Mouse (Mus musculus) CH12.LX (cell line): ENCODE results near the gene Vmn1r40. TPM values are rescaled to one million over a fixed set of nuclear protein-coding genes. Genes with fewer than 3 reads are reported as not detected.

Experiments
- DNase-seq: peaks from one replicate; pipeline ENCODE4 v3.0.0-alpha.2; 2013; ENCODE audit errors: extremely low read depth
- H3K27ac ChIP-seq: 2 replicates; pipeline ENCODE4 v1.5.1; 2012; ENCODE audit warnings: low read depth, mild to moderate bottlenecking, control low read depth, moderate library complexity; ENCODE audit not compliant: insufficient read depth
- H3K27me3 ChIP-seq: replicated peaks from 2 replicates; pipeline ENCODE3; 2012; ENCODE audit warnings: inconsistent platforms
- H3K36me3 ChIP-seq, 2 experiments: replicated peaks in 1 of 2; 2 replicates each; pipeline versions ENCODE3 to v1.6.1; 2012; ENCODE audit warnings: inconsistent platforms in 1 of 2, low read length in 1 of 2, mild to moderate bottlenecking in 1 of 2, mixed read lengths in 1 of 2, moderate library complexity in 1 of 2; ENCODE audit not compliant: control insufficient read depth in 1 of 2, insufficient read depth in 1 of 2
- H3K4me1 ChIP-seq, 2 experiments: 2 replicates each; pipeline ENCODE4 v1.6.1; 2012; ENCODE audit warnings: inconsistent platforms in 1 of 2, moderate library complexity in 1 of 2; ENCODE audit not compliant: insufficient read depth in 2 of 2, control insufficient read depth in 1 of 2
- H3K4me2 ChIP-seq: 2 replicates; pipeline ENCODE4 v1.6.1; 2012; ENCODE audit warnings: low read depth, mild to moderate bottlenecking, control low read depth; ENCODE audit not compliant: poor library complexity, insufficient read depth, severe bottlenecking
- H3K4me3 ChIP-seq, 3 experiments: fragments of 150-350 bp in 1 of 3; sonication (generic) in 1 of 3; replicated peaks in 1 of 3; 2 replicates each; pipeline versions ENCODE3 to v1.5.1; 2011 to 2012; ENCODE audit warnings: low read depth in 2 of 3, low read length in 2 of 3, mild to moderate bottlenecking in 2 of 3, moderate library complexity in 2 of 3, control low read depth in 1 of 3, improper control_type of control experiment in 1 of 3, inconsistent platforms in 1 of 3, mixed read lengths in 1 of 3; ENCODE audit not compliant: poor library complexity in 1 of 3
- H3K79me2 ChIP-seq: replicated peaks from 2 replicates; pipeline ENCODE4 v1.6.1; 2012; ENCODE audit warnings: mild to moderate bottlenecking, moderate library complexity; ENCODE audit not compliant: control insufficient read depth, poor library complexity, insufficient read depth, severe bottlenecking; ENCODE audit errors: extremely low read depth
- H3K9ac ChIP-seq: 2 replicates; pipeline ENCODE4 v1.6.1; 2012; ENCODE audit warnings: low read depth, mild to moderate bottlenecking, control low read depth, moderate library complexity; ENCODE audit not compliant: insufficient read depth
- H3K9me3 ChIP-seq: replicated peaks from 2 replicates; pipeline ENCODE3; 2012; ENCODE audit warnings: low read length, inconsistent platforms, mixed read lengths
- BHLHE40 ChIP-seq: IDR thresholded peaks from 2 replicates; pipeline ENCODE4 v1.6.1; 2011; ENCODE audit warnings: mild to moderate bottlenecking, low read depth, low read length, improper control_type of control experiment
- CHD2 ChIP-seq: IDR thresholded peaks from 2 replicates; pipeline ENCODE4 v1.6.1; 2011; ENCODE audit warnings: low read length, improper control_type of control experiment
- CTCF ChIP-seq, 2 experiments: IDR thresholded peaks in 1 of 2; conservative IDR thresholded peaks in 1 of 2; 2 replicates each; pipeline ENCODE4 v1.5.1; 2011 to 2012; ENCODE audit warnings: low read depth in 2 of 2, low read length in 2 of 2, improper control_type of control experiment in 1 of 2, inconsistent platforms in 1 of 2, mild to moderate bottlenecking in 1 of 2, moderate library complexity in 1 of 2
- E2F4 ChIP-seq: IDR thresholded peaks from 2 replicates; pipeline ENCODE4 v1.6.1; 2011; ENCODE audit warnings: low read depth, low read length, improper control_type of control experiment; ENCODE audit not compliant: insufficient replicate concordance
- ELF1 ChIP-seq: IDR thresholded peaks from 2 replicates; pipeline ENCODE4 v1.6.1; 2014; ENCODE audit warnings: low read depth, mild to moderate bottlenecking, inconsistent platforms, low read length, improper control_type of control experiment
- GABPA ChIP-seq: IDR thresholded peaks from 2 replicates; pipeline ENCODE4 v1.6.1; 2012; ENCODE audit warnings: low read depth, low read length, improper control_type of control experiment, inconsistent platforms; ENCODE audit not compliant: insufficient replicate concordance
- HCFC1 ChIP-seq: IDR thresholded peaks from 2 replicates; pipeline ENCODE4 v1.6.1; 2012; ENCODE audit warnings: low read depth, mild to moderate bottlenecking, inconsistent platforms, low read length, improper control_type of control experiment
- JUND ChIP-seq: conservative IDR thresholded peaks from 2 replicates; pipeline ENCODE4 v1.6.1; 2011; ENCODE audit warnings: low read depth, low read length, improper control_type of control experiment
- MAZ ChIP-seq: IDR thresholded peaks from 2 replicates; pipeline ENCODE4 v1.6.1; 2012; ENCODE audit warnings: low read depth, mild to moderate bottlenecking, inconsistent platforms, low read length, improper control_type of control experiment, moderate library complexity
- MXI1 ChIP-seq: IDR thresholded peaks from 2 replicates; pipeline ENCODE4 v1.6.1; 2011; ENCODE audit warnings: mild to moderate bottlenecking, low read depth, low read length, improper control_type of control experiment
- RAD21 ChIP-seq: IDR thresholded peaks from 2 replicates; pipeline ENCODE4 v1.6.1; 2011; ENCODE audit warnings: low read depth, mild to moderate bottlenecking, low read length, improper control_type of control experiment, moderate library complexity
- SMC3 ChIP-seq: IDR thresholded peaks from 2 replicates; pipeline ENCODE4 v1.6.1; 2011; ENCODE audit warnings: low read depth, low read length, improper control_type of control experiment
- TCF12 ChIP-seq: IDR thresholded peaks from 2 replicates; pipeline ENCODE4 v1.6.1; 2014; ENCODE audit warnings: low read depth, mild to moderate bottlenecking, inconsistent platforms, low read length, improper control_type of control experiment
- ZMIZ1 ChIP-seq: IDR thresholded peaks from 2 replicates; pipeline ENCODE4 v1.6.1; 2012; ENCODE audit warnings: low read depth, mild to moderate bottlenecking, inconsistent platforms, low read length, improper control_type of control experiment
- ZNF384 ChIP-seq: IDR thresholded peaks from 2 replicates; pipeline ENCODE4 v1.6.1; 2012; ENCODE audit warnings: low read depth, low read length, improper control_type of control experiment, inconsistent platforms
- dilution Hi-C: fragments of 300-500 bp; cut with MboI; formaldehyde crosslinking; loops from 2 replicates; pipeline ENCODE4 v1.14.3; 2020; ENCODE audit warnings: low sequenced_read_pairs; ENCODE audit not compliant: extremely low pct_unique_long_range_greater_than_20kb, extremely low pct_ligation_motif_present
- in situ Hi-C: fragments of 300-500 bp; cut with MboI; formaldehyde crosslinking; loops from 3 replicates; pipeline ENCODE4 v1.14.3; 2019; ENCODE audit warnings: low sequenced_read_pairs, low pct_ligation_motif_present, low pct_unique_long_range_greater_than_20kb, mixed read lengths
- polyA plus RNA-seq: library from polyadenylated mRNA; unstranded; fragments of >175 nt; gene quantifications from 2 replicates; pipeline ENCODE4 v1.2.1, GENCODE M21; 2012; ENCODE audit warnings: low read depth; ENCODE audit not compliant: insufficient read length
- total RNA-seq, 2 experiments: library from RNA; depleted of rRNA; stranded (reverse); fragments of 300-350 nt in 1 of 2; fragments of >200 nt in 1 of 2; gene quantifications; 2 replicates each; pipeline ENCODE4 v1.2.3; 2012 to 2014

Gene Vmn1r40
- total and polyA plus RNA-seq, 3 experiments, result not detected

- no peak overlapping the region for H3K27ac ChIP-seq
- peaks cover 6% of the 10 kb centered on the region for H3K27me3 ChIP-seq
- no peak overlapping the region for H3K4me2 ChIP-seq
- H3K36me3 ChIP-seq, result peaks cover 0 to 15% of the 10 kb centered on the region in 2 experiments
- dilution Hi-C loops, result no loop called here
- no peak for DNase-seq
- TF ChIP-seq GABPA (no peak), TCF12 (no peak), E2F4 (no peak), MXI1 (no peak), JUND (no peak)
- in situ Hi-C loops, result loop anchor here (25.0 kb wide), 1 partner anchor 309 kb away; no protein-coding TSS in a partner anchor
- no peaks in the 10 kb centered on the region for H3K79me2 ChIP-seq
- no peak overlapping the region for H3K4me3 ChIP-seq
- H3K4me1 ChIP-seq, result no peaks in the 10 kb centered on the region
- no peak overlapping the region for H3K9ac ChIP-seq
- no peaks in the 10 kb centered on the region for H3K9me3 ChIP-seq
These were observed 28.8 kb upstream of the Vmn1r40 start for GRCm38 (mm10) chr6:89678522-89678921.

GRCm38 (mm10) chr6:89679291-89679835 is 28.0 kb upstream of the Vmn1r40 start:
- H3K27ac ChIP-seq, result no peak overlapping the region
- H3K79me2 ChIP-seq, result no peaks in the 10 kb centered on the region
- dilution Hi-C loops, result no loop called here
- H3K9me3 ChIP-seq, result no peaks in the 10 kb centered on the region
- peaks cover 0 to 11% of the 10 kb centered on the region in 2 experiments for H3K36me3 ChIP-seq
- TF ChIP-seq ELF1 (no peak), CHD2 (no peak), MAZ (no peak), CTCF (conservative IDR thresholded peaks at IDR 0.05 in 1 of 2, IDR thresholded peaks at IDR 0.05 in 1 of 2; ENCODE audit: low read depth in 2 of 2, low read length in 2 of 2) (peak; percentile 82 to 84), GABPA (no peak), RAD21 (peak; percentile 67), BHLHE40 (no peak), HCFC1 (no peak), ZMIZ1 (no peak), SMC3 (peak; percentile 55)
- TF ChIP-seq, all 38 proteins: peak for 3
- Histone ChIP-seq H3K9ac (no peak overlapping the region), H3K4me2 (no peak overlapping the region), H3K4me3 (no peak overlapping the region), H3K4me1 (no peaks in the 10 kb centered on the region), H3K27me3 (peaks cover 6% of the 10 kb centered on the region)
- peak; percentile 66 for DNase-seq
- in situ Hi-C loops, result loop anchor here (25.0 kb wide), 1 partner anchor 308 kb away; no protein-coding TSS in a partner anchor

GRCm38 (mm10) chr6:89680155-89680554 is 27.2 kb upstream of the Vmn1r40 start:
- no peaks in the 10 kb centered on the region for H3K79me2 ChIP-seq
- in situ Hi-C loops, result loop anchor here (10.0 to 25.0 kb wide), 2 partner anchors 307 to 645 kb away; partner anchors contain the start of gene Chst13
- DNase-seq, result peak; percentile 67
- TF ChIP-seq ZNF384 (no peak), RAD21 (peak; percentile 87), JUND (no peak), MAZ (no peak), CTCF (conservative IDR thresholded peaks at IDR 0.05 in 1 of 2, IDR thresholded peaks at IDR 0.05 in 1 of 2; ENCODE audit: low read depth in 2 of 2, low read length in 2 of 2) (peak; percentile 76 to 88), GABPA (no peak), SMC3 (peak; percentile 71)
- peaks cover 0 to 4% of the 10 kb centered on the region in 2 experiments for H3K36me3 ChIP-seq
- H3K27me3 ChIP-seq, result peaks cover 6% of the 10 kb centered on the region
- no peaks in the 10 kb centered on the region for H3K4me1 ChIP-seq
- no peak overlapping the region for H3K27ac ChIP-seq
- H3K9me3 ChIP-seq, result no peaks in the 10 kb centered on the region
- H3K9ac ChIP-seq, result no peak overlapping the region
- dilution Hi-C loops, result no loop called here
- H3K4me3 ChIP-seq, result no peak overlapping the region
- H3K4me2 ChIP-seq, result no peak overlapping the region
